Mouse (Mus musculus): ENCODE data around the gene Gm44790.
"Not testable (repeated sequence)": the region's sequence is repeated elsewhere in the genome, so short reads cannot be mapped to it uniquely, and the experiment has no call there.

The Gm44790 gene

DNA sequence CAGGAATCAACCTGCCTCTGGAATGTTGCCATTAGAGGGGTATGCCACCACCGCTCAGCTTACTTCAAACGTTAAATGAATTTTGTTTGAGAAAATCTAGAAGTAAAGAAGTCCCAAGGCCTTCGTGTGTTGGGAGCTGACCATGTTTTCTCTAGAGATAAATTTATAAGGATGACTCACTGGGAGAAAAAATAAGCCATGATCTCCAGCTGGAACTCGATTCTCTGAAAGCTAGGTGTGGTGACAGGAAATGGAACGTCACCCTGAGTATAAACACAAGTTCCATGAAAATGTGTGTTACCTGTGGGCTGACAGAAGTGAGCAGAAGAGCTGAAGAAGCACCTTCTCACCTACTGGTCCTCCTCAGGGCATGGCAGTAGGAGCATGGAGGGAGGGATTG lies 50.5 kb downstream of the Gm44790 start:
- DNase-seq: no peak

DNA sequence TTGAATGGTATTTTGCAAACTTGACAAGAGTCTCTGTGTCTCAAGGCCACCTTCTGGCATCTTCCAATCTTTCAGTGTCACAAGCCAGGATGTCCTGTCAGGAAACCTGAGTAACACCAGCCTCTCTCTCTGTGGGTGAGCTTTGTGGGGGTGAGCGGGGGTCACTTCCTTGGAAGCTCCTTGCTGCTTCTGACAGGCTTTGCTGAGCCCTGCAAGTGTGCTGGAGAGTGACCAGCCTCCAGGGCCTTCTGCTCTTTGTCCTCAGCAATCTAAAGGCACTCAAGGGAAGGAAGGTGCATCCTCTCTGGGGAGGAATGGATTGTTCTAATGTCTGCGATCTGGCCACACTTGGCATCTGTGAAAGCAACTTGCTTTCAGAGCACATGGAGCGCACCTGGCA lies 52.9 kb downstream of the Gm44790 start:
- no peak for DNase-seq

DNA sequence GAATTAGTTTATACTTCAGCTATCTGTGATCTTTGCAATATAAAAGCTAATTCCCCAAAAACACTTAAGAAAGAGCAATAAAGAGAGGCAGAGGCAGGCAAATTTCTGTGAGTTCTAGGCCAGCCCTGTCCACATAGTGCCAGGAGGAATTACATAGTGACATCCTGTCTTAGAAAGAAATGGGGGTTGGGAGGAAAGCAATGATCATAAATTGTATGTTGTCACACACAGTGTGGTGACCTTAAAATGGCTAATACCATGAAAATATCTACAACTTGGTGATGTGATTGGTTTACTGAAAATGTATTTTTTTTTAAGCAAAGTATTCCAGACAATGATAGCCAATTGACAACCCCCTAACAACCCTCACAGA lies 53.3 kb downstream of the Gm44790 start:
- DNase-seq: no peak

GRCm38 (mm10) chr6:86480189-86480831 lies 53.9 kb downstream of the Gm44790 start:
- no peak for DNase-seq

GRCm38 (mm10) chr6:86481871-86482270 lies 55.4 kb downstream of the Gm44790 start:
- no peak for DNase-seq

- DNase-seq: no peak
These were observed 59.6 kb downstream of the Gm44790 start for GRCm38 (mm10) chr6:86485943-86486640.

DNA sequence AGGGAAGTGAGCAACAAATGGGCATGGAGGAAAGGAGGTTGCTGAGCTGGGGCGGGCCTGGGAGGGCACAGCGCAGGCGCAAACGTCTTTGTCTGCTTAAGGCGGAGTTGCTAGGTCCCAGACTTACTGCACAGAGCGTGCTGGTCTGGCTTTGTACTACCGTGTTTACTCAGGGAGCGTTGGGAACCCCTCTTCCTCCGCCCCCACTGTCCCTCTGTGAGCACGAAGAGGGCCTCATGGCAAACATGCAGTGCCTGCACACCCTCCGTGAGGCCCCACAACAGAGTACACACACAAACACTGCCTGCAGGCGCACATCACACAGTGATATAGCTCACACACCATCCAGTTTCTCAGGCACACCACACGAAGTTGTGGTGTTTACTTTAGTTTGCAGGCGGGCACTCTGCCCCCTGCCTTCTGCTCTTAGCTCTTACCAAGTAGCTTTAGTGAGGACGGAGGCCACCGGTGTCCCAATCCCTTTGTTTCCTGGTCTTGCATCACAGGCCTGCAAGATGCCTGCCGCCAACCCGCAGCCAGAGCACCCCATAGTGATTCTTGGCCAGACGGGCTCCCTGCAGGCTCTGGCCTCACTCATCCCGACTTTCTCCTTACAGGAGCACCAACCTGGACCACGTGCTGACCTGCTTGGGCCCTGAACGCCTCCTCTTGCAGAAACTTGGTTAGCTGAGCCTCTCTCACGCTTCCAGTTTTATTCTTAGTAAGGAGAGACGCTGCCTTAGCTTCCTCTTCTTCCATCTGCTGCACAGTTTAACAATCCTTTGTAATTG lies 61.1 kb downstream of the Gm44790 start:
- DNase-seq: peak; percentile 88

GRCm38 (mm10) chr6:86488149-86488485 lies 61.7 kb downstream of the Gm44790 start:
- no peak for DNase-seq

DNA sequence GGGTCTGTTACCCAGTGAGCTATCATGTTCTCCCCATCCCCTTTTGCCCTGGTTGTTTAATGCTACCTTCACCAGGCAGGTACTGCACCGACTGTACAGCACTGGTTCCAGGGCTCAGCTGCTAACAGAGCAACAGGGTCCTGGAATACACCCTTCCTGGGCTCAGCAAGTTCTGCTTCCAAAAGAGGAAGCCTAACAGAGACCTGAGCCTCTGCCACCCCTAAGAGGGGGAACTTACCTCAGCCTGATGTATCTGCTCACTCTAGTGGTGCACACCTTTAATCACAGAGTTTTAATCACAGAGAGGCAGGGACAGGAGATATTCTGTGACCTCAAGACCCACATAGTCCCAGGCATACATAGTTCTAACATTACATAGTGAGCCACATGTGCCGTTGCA lies 63.5 kb downstream of the Gm44790 start:
- DNase-seq: no peak

GRCm38 (mm10) chr6:86490413-86490812 lies 64.0 kb downstream of the Gm44790 start:
- DNase-seq: not testable (repeated sequence)

- no peak for DNase-seq
These were observed 67.2 kb downstream of the Gm44790 start for GRCm38 (mm10) chr6:86493469-86494263.

DNA sequence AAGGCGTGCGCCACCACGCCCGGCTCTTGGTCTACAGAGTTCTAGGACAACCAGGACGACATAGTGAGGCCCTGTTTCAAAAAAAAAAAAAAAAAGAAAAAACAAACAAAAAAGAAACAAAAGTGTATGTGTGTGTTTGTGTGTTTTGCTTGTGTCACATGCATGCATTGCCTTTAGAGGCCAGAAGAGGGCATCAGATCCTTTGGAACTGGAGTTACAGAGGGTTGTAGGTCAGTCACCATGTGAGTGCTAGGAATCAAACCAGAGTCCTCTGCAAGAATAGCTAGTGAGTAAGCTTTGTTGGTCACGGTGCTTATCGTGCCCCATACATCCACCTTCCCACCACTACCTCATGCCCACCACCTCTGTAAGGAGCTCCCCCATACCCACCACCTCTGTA lies 68.3 kb downstream of the Gm44790 start:
- DNase-seq: no peak

All from retina, postnatal 1 day (tissue).